Mouse (Mus musculus): ENCODE results near the gene Fam198b.

Fam198b gene

DNA sequence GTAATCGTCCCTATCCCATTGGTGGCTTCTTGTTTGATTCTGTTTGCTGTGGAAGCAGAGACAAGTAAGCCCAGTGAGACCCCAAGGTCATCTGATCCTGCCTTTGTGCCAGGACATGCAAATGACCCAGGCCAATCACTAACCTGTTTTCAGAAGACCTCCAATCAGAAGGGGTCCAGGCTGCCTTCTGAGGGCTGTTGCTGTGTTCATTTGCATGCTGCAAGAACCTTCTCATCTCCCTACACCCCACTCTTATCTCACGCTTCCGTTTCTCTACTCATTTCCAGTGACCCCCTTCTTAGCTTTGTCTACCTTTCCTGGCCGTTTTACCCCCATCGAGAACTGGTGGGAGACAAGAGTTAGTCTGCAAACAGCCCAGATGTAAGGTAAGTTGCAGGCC, at the start of gene Fam198b:
Gene Fam198b (plus strand): TSS at position 229 of the 400 bp plus-strand sequence.
- no peak for DNase-seq (ENCODE audit: extremely low spot score, low read depth, low spot score)

DNA sequence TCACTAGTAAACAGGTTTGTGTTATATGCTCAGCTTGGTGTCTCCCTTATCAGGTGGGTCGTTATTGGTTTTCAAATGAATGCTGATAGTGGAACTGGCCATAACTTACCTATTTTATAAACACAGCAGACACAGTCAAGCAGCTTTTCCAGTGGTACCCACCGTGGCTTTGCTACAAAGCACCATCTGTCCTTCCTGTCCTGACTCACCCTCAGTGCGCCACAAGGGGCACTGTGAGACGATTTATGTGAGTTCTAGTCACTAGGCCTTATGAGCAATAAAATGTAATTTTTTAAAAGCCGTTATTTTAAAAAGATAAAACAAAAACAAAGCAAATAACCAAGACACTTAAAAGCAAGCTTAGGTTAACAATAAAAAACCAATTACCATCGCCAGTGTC, 45.6 kb upstream of the Fam198b start:
- DNase-seq (ENCODE audit: extremely low spot score, low read depth, low spot score): no peak

DNA sequence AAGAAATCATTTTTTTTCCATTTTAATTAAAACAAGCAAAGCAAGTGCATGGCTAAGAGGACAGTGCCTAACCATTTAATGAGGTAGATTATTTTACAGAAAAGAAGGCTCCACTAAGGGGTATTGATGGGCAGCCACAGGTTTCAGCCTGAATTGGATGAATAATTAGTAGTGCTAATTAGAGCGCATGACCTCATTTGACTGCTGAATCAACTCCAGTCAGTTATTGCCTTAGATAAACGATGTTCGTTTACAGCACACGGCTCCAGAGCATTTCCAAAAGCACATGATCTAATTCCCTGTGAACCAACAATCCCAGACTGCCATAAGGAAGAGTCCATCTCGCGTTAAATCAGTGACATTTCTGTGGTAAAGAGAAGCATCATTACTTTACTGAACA, 42.9 kb upstream of the Fam198b start:
- DNase-seq (ENCODE audit: extremely low spot score, low read depth, low spot score): no peak

DNA sequence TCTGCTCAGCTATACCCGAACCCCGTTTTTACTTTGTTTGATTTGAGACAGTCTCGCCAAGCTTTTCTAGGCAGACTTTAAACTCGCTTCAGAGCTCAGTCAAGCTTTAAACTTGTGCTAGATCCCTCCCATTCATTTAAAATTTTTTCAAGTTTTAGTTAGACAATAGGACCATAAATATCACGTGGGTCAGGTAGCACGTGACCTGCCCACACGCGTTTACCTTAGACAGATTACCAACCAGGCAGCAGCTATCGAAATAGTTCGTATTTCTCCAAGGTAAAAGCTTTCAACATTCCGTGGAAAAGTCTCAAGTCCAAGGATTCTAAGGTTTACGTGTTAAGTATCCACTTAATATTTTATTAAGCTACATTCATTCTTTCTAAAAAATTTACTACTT, 42.2 kb upstream of the Fam198b start:
- peak; percentile 97 for DNase-seq (ENCODE audit: extremely low spot score, low read depth, low spot score)

DNA sequence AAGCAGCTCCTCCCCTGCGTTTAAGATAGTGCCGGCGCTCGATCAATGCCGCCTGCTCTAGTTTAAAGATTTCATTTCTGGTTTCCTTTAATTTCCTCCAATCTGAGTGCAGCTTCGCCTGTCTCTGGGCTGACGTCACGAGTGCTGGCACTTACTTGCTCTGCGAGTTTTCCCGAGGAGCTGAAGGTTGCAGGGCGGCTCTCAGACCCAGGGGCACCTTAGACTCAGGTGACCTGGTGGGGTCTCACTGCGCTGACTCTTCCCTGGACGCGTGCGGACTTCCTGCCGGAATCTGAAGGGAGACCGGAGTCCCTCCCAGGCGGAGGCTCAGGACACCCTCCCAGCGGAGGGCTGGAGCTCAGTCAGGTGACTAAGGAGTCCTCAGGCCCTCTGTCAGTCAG, 41.7 kb upstream of the Fam198b start:
- DNase-seq (ENCODE audit: extremely low spot score, low read depth, low spot score): peak; percentile 57

DNA sequence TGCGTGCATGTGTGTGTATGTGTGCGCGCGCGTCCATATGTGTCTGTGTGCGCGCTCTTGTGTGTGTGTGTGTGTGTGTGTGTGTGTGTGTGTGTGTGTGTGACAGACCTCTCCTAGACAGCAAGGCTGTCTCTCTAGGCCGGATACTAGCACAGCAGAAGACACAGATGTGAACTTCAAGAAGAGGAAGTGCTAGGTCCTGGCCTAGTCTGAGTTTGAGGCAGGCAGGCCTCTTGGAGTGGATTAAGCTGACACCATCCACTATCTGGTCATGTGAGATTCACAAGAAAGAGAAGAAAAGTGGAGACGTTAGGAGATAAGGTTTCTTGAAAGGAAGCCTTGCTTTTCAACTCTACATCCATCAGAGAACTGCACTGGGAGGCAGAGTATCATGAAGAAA, 40.3 kb upstream of the Fam198b start:
- no peak for DNase-seq (ENCODE audit: extremely low spot score, low read depth, low spot score)

DNA sequence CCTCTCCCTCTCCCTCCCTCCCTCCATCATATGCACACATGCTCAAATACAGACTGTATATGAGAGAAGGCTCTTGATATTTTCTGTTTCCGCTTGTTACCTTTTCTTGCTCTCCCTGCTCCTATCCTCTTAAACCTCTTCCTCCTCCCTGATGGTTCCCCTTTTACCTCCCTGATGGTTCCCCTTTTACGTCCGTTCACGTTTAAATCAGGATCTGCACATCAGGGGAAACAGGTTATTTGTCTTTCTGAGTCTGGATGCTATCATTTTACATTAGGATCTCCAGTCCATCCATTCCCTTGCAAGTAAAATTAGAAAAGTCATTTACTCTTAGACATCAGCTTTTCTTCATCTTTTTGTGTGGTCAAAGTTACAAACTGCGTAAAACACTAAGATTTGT, 37.7 kb upstream of the Fam198b start:
- no peak for DNase-seq (ENCODE audit: extremely low spot score, low read depth, low spot score)

DNA sequence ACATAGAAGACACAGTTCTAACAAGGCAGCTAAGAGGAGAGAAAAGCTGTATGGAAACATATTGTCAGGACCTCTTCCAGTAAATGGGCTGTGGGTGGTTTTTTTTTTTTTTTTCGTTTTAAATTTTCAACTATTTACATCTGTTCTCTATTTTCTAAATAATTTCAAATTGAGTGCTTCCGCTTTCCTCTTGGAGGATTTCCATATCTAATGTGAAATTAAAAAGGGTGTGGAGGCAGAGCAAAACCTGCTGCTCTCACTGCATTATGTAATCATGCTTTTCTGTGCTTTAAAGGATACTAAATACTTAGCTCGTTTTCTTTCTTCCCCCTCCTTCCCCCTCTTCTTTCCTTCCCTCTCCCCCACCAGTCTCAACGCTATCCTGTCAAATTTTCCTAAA, 35.5 kb upstream of the Fam198b start:
- no peak for DNase-seq (ENCODE audit: extremely low spot score, low read depth, low spot score)

DNA sequence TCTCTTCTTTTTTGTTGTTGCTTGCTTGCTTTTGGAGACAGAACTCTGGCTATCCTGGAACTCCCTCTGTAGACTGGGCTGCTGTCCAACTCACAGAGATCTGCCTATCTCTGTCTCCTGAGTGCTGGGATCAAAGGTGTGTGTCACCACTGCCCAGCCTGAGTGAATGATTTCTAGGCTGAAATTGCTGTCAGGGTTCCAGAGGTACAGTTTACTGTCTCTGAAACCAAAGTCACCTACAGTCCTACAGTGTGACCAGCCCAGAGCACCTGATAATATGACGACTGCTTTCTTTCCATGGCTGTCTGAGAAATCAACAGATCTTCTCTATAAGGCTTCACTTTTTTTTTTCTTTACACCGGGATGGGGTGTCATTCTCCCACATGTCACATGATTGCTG, 34.7 kb upstream of the Fam198b start:
- no peak for DNase-seq (ENCODE audit: extremely low spot score, low read depth, low spot score)

DNA sequence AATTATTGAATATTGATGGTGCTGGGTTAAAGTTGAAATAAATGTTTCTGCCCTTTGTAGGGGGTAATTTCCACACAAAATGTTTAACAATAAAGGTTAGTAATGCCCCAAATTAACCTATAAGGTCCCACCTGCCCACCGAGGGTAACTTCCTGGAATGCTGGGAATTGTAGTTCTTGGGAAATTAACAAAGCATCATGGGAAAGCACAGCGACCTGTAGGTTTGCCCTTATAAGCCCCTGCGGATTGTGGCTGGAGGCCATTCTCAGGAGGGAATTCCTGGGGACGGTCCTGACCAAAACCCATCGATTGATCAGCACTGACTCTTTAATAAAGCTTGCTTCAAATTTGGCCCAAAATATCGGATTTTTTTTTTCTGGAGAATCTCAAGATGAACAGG, 33.7 kb upstream of the Fam198b start:
- DNase-seq (ENCODE audit: extremely low spot score, low read depth, low spot score): no peak

DNA sequence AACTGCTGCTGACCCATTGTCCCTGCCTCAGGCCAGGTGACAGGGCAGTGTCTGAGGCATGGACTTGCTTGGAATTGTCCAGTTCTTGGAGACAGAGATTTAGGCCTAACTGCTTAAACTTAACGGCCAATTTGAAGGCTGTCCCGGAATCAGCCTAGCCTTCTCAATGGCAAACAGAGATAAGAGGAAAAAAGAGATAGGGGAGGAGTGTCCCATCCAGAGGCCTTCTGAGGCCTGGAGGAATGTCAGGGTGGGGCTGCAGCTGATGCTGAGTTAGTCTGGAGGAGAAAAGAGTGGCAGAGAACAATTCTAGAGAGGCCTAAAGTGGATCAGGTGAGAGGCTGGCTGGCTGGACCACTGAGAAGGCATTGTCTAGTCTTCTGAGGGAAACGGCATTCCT, 32.2 kb upstream of the Fam198b start:
- DNase-seq (ENCODE audit: extremely low spot score, low read depth, low spot score): no peak

DNA sequence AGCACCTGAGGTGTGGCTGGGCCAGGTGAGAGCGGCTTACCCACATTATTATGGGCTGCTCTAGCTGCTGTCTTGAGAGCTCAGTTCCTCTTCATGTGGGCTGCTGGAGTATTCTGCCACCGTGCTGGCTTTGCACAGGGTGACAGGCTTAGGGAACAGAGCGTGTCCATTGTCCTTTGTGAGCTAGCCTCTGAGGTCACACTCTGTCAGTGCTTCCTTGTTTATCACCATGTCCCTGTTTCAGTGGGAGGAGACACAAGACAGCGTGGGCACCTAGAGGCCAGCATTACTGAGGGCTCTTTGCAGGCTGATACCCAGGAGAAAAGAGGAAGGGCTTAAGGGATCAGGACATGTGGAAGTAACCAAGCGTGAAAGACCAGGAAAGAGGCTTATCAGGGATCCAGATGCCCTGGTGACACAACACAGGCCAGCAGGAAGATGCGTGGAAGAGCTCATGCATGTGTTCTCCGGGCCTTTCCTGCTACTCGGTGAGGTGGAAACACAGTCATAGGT, 31.6 kb upstream of the Fam198b start, which contains the start of gene Tmem144:
Gene Tmem144 (minus strand): TSS at position 120 of the 513 bp plus-strand sequence.
- no peak for DNase-seq (ENCODE audit: extremely low spot score, low read depth, low spot score)

DNA sequence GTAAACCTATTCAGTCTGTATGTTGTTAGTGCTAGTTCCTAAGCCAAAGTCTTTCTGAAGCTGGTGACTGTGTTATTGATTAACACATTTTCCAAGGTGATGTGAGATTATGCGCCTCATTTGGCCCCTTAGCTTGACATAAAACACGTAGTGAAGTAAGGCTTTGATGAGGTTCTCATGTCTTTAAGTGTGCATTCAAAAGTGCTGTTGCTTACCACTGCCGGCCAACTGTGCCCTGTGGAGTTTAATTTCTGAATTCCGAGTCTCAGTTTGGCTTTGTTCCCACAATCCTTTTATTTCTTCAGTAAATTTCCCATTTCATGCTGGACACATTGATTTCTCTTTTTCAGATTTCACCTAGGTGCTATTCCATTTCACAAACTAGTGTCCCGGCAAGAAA, 26.6 kb upstream of the Fam198b start:
- DNase-seq (ENCODE audit: extremely low spot score, low read depth, low spot score): no peak

DNA sequence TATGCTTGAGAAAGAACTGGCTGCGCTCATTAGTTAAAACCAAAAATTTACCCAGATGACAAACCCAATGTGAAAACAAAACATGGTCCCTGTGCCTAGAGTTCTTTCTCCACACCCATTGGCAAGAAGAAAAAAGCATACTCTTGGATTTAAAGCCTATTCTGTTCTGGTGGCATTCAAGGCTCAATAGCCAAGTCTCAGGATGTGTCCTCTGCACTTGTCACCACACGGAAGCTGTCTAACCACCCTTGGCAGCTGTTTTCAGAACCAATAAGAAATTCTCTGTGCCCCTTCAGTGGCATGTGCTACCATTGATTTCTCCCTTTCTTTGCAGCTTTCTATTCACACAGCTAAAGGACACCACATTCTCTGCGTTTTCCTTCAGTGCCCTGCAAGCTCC, 26.1 kb upstream of the Fam198b start:
- DNase-seq (ENCODE audit: extremely low spot score, low read depth, low spot score): no peak

DNA sequence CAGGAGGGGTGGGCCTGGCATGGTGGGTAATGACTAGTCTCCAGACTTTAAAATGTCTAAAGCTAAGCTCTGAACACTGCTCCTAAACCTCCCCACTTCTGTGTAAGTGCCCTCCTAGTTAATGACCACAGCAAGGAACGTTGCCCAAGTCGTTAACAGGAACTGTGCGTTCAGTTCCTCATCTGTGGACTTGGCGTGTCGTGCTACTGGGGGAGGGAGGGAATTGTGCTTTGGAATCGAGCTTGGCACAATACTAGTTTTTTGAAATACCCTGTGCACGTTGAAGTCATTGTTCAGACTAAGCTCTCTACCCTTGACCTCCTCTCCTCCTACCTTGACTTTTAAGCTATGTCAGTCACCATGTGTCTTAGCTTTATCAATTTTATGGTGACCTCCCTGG, 19.5 kb upstream of the Fam198b start:
- DNase-seq (ENCODE audit: extremely low spot score, low read depth, low spot score): no peak

DNA sequence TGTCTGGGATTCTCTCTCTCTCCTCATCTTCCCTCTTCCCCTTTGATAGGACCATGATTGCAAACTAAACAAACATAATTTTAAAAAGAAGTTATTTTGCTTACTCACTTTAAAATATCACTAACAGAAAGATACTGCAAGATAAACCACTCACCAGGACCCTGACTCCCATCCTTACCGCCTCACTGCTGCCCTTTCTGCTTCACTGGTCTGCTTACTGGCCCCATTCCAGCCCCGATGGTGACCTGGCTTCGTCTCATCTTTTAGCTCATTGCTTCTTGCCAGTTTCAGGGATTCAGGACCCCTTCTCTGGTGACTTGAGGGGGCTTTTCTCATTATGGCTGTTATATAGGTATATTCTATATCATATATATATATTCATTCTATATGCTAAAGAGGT, 18.2 kb upstream of the Fam198b start:
- no peak for DNase-seq (ENCODE audit: extremely low spot score, low read depth, low spot score)

DNA sequence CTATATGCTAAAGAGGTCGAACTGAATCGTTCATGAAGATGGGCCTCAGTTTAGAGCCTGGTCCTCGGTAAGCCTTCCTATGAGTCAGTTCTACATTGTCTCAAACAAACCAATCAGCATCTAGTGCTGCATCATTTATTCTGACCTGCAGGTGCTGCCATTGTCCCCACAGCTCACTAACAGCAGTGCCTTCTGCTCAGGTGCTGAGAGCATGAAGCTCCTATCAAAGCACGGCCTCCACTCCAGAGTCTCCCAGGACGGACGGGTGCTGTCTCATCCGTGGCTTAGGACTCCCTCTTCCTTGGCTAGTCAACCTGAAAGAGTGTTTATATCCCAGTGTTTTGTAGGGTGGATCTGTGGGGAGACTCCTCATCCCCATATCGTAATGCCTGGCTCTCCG, 17.8 kb upstream of the Fam198b start:
- DNase-seq (ENCODE audit: extremely low spot score, low read depth, low spot score): no peak

DNA sequence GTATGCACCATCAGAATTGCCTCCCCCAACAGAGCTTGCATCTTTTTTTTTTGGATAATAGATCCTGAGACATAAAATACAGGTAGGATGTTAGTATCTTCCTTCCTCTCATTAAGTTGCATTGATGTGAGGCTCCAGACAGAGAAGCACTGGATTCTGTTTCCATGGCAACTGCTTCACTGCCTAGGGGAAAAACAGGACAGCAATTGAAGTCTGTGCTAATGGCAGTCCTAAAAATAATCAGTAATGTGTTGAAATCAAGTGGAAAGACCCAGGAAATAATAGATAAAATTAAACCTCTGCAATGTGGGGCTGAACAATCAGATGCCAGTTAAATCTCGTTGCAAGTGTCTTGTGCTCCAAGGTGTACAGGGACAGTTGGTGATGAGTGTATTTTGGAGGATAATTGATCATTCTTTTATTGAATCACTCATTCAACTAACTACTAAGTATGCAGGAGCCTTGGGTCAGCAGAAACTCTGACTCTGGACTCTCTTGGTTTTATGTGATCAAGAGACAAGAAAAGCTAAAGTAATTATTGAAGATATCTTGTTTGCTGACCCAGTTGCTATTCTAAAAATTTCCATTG, 17.1 kb upstream of the Fam198b start:
- DNase-seq (ENCODE audit: extremely low spot score, low read depth, low spot score): no peak

DNA sequence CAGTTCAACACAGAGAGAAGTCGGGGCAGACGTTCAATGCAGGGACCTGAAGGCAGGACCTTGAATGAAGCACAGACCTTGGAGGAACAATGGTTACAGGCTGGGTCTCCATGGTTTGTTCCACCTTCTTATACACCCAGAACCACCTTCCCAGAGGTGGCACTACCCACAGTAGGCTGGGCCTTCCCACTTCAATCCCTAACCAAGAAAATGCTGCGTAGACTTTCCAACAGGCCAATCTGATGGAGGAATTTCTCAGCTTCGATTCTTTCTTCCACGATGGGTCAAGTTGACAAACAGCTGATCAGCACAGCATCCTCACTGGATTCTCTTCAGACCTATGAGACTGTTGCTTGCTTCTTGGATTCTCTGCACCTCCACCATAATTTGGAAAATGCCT, 8.9 kb upstream of the Fam198b start:
- DNase-seq (ENCODE audit: extremely low spot score, low read depth, low spot score): no peak

DNA sequence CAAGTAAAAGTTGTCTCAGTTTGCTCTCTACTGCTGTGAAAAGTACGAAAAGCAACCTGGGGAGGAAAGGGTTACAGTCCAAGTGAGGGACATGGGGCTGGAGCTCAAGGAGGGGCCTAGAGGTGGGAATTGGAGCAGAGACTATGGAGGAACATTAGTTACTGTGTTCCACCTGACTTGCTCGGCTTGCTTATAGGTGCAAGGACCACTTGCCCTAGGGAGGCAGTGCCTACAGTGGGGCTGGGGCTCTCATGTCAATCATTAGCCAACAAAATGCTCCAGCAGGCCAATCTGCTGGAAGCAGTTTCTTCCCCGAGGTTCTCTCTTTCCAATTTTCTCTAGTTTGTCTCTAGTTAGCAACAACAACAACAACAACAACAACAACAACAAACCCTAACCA, 6.0 kb upstream of the Fam198b start:
- no peak for DNase-seq (ENCODE audit: extremely low spot score, low read depth, low spot score)

DNA sequence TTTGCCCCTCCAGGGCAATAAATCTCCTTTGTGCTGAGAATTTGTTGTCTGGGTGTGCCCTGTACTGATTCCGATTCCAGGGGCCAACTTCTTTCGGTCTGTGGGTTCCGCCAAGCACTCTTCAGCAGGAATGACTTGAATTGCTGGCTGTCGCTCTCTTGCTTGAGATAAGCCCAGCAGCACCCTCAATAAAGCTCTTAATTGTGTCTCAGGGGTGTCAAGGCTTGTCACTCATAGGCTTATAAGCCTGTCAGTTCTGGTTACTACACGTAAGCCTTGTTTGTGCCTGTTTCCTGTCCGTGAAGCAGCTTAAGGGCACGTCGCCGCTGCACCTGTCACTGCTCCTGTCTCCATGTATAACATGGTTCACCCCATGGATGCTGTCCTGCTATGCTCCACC, 5.1 kb upstream of the Fam198b start:
- DNase-seq (ENCODE audit: extremely low spot score, low read depth, low spot score): no peak

DNA sequence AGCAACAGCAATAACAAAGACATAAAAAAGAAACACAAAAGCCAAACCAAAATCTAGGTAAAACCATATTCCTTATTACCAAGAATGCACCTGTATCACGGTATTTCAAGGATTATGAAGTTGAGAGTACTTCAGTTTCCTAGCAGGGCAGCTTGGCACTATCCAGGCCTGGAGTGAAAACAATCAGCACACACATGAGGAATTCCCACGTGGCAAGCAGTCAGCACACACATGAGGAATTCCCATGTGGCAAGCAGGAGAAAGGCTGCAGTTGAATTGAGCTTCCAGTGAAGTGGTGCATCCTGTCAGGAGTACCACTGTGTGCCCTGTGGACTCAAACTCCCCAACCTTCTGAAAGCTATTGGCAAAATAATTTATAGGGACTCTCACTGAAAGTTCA, 2.7 kb upstream of the Fam198b start:
- DNase-seq (ENCODE audit: extremely low spot score, low read depth, low spot score): no peak

DNA sequence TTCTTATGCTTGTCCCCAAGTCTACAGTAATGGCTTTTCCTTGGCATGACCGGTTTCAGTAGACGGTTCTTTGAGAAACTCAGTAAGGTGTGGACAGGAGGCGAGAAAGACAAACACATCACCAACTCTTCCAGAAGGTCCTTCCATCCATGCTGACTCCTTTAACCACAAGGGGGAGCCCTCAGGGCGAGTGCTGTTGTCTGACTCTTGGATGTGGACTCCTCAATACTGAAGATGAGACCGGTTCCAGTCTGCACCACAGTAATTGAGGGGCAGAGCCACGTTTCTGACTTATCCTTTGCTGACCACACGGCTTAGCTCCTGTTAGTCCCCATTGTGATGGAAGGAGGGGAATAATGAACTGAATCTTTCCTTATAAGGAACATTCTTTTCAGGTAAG, 1.2 kb upstream of the Fam198b start:
- DNase-seq (ENCODE audit: extremely low spot score, low read depth, low spot score): no peak
